Mouse (Mus musculus) T-helper 17 cell (primary cell): Measurements from ENCODE around the gene Pcif1.

Experiments used
- in situ Hi-C, 2 experiments: fragments of 300-600 bp; cut with MboI, MseI; formaldehyde crosslinking; loops; 1 replicate in 1 of 2; 2 replicates in 1 of 2; pipeline ENCODE4 v1.15.1; 2025; ENCODE audit warnings: high pct_unique_total_duplicates in 2 of 2

Pcif1 gene

GRCm38 (mm10) chr2:164892696-164893216 lies 13.7 kb downstream of the Pcif1 start:
- in situ Hi-C loops: no loop called here

GRCm38 (mm10) chr2:164894048-164894447 lies 14.9 kb downstream of the Pcif1 start:
- in situ Hi-C loops: no loop called here

- in situ Hi-C loops: no loop called here
Measured at GRCm38 (mm10) chr2:164894644-164895043, 15.5 kb downstream of the Pcif1 start.

- in situ Hi-C loops: no loop called here
Measured at GRCm38 (mm10) chr2:164895885-164896284, 16.8 kb downstream of the Pcif1 start.

GRCm38 (mm10) chr2:164898008-164898407 lies 18.9 kb downstream of the Pcif1 start:
- in situ Hi-C loops: no loop called here

GRCm38 (mm10) chr2:164899034-164899433 lies 19.9 kb downstream of the Pcif1 start:
- in situ Hi-C loops: no loop called here

- in situ Hi-C loops: no loop called here
Measured at GRCm38 (mm10) chr2:164899723-164900459, 20.8 kb downstream of the Pcif1 start.

- in situ Hi-C loops: no loop called here
Measured at GRCm38 (mm10) chr2:164901380-164901779, 22.3 kb downstream of the Pcif1 start.

- in situ Hi-C loops: no loop called here
Measured at GRCm38 (mm10) chr2:164903496-164903895, 24.4 kb downstream of the Pcif1 start.

GRCm38 (mm10) chr2:164906071-164906470 lies 27.0 kb downstream of the Pcif1 start:
- in situ Hi-C loops: no loop called here

- in situ Hi-C loops: no loop called here
Measured at GRCm38 (mm10) chr2:164907511-164907910, 28.4 kb downstream of the Pcif1 start.

- in situ Hi-C loops: no loop called here
Measured at GRCm38 (mm10) chr2:164908011-164908410, 28.9 kb downstream of the Pcif1 start.

- in situ Hi-C loops: no loop called here
Measured at GRCm38 (mm10) chr2:164909100-164909499, 30.0 kb downstream of the Pcif1 start.

- in situ Hi-C loops: no loop called here
Measured at GRCm38 (mm10) chr2:164909542-164909941, 30.4 kb downstream of the Pcif1 start.

GRCm38 (mm10) chr2:164910360-164911061 lies 31.4 kb downstream of the Pcif1 start:
- in situ Hi-C loops: no loop called here

- in situ Hi-C loops: no loop called here
Measured at GRCm38 (mm10) chr2:164911086-164912048, 32.3 kb downstream of the Pcif1 start, which contains the start of gene Zfp335. Gene Zfp335, minus strand, starts transcription at chr2:164911757.

- in situ Hi-C loops: no loop called here
Measured at GRCm38 (mm10) chr2:164912151-164912550, 33.0 kb downstream of the Pcif1 start.

GRCm38 (mm10) chr2:164912749-164913427 lies 33.8 kb downstream of the Pcif1 start:
- in situ Hi-C loops: no loop called here

GRCm38 (mm10) chr2:164913428-164913786 lies 34.3 kb downstream of the Pcif1 start:
- in situ Hi-C loops: no loop called here

GRCm38 (mm10) chr2:164916820-164917219 lies 37.7 kb downstream of the Pcif1 start:
- in situ Hi-C loops: no loop called here

- in situ Hi-C loops: no loop called here
Measured at GRCm38 (mm10) chr2:164917371-164917770, 38.3 kb downstream of the Pcif1 start.
